Mouse (Mus musculus): ENCODE results near the gene Lrp11. TPM values are rescaled to one million over a fixed set of nuclear protein-coding genes. Genes with fewer than 3 reads are reported as not detected.

The Lrp11 gene
- polyA plus RNA-seq (2015; fragmentation: Nextera tagmentation; extraction: Ambion mirVana), result 41.5 and 44.3 TPM in 2 replicates

DNA sequence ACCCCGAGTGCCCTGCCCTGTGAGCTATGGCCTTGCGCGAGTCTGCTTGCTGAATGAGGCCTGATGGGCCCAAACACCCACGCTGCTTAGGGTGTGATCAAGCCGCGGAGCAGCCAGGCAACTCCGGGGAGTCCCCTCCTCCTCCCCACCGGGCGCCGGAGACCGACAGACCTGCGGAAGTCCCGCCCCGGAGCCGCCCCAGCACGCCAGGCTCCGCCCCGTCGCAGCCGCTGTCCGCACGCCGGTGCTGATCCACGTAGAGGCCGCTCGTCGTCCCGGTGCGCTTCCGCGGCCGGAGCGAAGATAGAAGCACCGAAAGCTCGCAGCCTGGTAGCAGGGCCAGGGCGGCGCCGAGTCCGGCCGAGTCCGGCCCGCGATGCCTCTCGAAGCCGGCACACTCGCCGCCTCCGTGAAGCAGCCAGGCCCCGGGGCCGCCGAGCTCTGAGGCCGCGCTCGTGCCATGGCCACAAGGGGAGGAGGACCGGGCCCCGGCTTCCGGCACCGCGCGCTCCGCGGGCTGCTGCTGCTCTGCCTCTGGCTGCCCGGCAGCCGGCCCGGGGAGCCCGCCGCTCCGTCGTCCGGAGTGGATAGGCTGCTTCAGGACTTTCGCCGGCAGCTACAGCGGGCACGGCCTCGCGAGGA, at the start of gene Lrp11:
TSS of gene Lrp11 (plus strand) at position 209 of the 642 bp plus-strand sequence.
- ATAC-seq (replicated peaks), result peak; percentile 98
- no peaks in the 10 kb centered on the region for H3K36me3 ChIP-seq (replicated peaks)
- no peaks in the 10 kb centered on the region for H3K27me3 ChIP-seq (replicated peaks)
- H3K4me3 ChIP-seq, result peak within 1 kb of the TSS; percentile 87
- H3K27ac ChIP-seq, result peak within 1 kb of the TSS; percentile 92
- H3K4me2 ChIP-seq, result peak within 1 kb of the TSS; percentile 90
- H3K9ac ChIP-seq, result peak within 1 kb of the TSS; percentile 83
- H3K4me1 ChIP-seq, result peaks cover 30% of the 10 kb centered on the region
- WGBS, result under 1% methylated on average over 73 of the region's 76 CpGs
- H3K9me3 ChIP-seq, result no peaks in the 10 kb centered on the region

DNA sequence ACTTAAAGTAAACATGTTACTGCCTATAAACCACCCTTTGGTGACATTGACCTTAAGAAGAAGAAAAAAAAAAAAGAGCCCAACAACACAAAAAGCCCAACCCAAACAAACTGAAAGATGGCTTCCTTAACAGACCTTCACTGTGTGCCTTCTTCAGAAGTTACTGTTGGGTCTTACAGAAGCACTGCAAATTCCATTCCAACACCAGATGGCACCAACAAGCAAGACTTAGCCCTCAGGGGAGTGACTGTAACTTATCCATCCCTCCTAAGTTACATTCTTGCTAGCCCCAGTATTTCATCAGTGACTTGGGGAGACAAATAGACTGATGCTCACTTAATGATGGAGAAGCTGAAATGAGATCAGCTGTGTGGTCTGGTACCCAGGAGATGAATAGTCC, 11.6 kb upstream of the Lrp11 start:
- Histone ChIP-seq H3K4me3 (no peak overlapping the region), H3K4me1 (no peaks in the 10 kb centered on the region), H3K4me2 (no peak overlapping the region), H3K36me3 (replicated peaks) (no peaks in the 10 kb centered on the region), H3K27ac (no peak overlapping the region), H3K9me3 (no peaks in the 10 kb centered on the region), H3K27me3 (replicated peaks) (no peaks in the 10 kb centered on the region), H3K9ac (no peak overlapping the region)
- ATAC-seq (replicated peaks), result no peak

- whole genome bisulfite sequencing, result 97% methylated on average over 2 of the region's 2 CpGs
- Histone ChIP-seq H3K36me3 (replicated peaks) (no peaks in the 10 kb centered on the region), H3K27me3 (replicated peaks) (no peaks in the 10 kb centered on the region), H3K9ac (no peak overlapping the region), H3K9me3 (no peaks in the 10 kb centered on the region), H3K4me2 (no peak overlapping the region), H3K4me3 (no peak overlapping the region), H3K4me1 (no peaks in the 10 kb centered on the region), H3K27ac (no peak overlapping the region)
- no peak for ATAC-seq (replicated peaks)
These were observed 8.2 kb upstream of the Lrp11 start for GRCm38 (mm10) chr10:7581401-7581800.

- Histone ChIP-seq H3K9me3 (no peaks in the 10 kb centered on the region), H3K4me2 (no peak overlapping the region), H3K4me3 (no peak overlapping the region), H3K36me3 (replicated peaks) (no peaks in the 10 kb centered on the region), H3K27ac (no peak overlapping the region), H3K27me3 (replicated peaks) (no peaks in the 10 kb centered on the region), H3K4me1 (no peaks in the 10 kb centered on the region), H3K9ac (no peak overlapping the region)
- ATAC-seq (replicated peaks), result peak; percentile 65
- 48% methylated on average over 11 of the region's 11 CpGs for WGBS
These were observed 7.3 kb upstream of the Lrp11 start for GRCm38 (mm10) chr10:7582157-7582890.

DNA sequence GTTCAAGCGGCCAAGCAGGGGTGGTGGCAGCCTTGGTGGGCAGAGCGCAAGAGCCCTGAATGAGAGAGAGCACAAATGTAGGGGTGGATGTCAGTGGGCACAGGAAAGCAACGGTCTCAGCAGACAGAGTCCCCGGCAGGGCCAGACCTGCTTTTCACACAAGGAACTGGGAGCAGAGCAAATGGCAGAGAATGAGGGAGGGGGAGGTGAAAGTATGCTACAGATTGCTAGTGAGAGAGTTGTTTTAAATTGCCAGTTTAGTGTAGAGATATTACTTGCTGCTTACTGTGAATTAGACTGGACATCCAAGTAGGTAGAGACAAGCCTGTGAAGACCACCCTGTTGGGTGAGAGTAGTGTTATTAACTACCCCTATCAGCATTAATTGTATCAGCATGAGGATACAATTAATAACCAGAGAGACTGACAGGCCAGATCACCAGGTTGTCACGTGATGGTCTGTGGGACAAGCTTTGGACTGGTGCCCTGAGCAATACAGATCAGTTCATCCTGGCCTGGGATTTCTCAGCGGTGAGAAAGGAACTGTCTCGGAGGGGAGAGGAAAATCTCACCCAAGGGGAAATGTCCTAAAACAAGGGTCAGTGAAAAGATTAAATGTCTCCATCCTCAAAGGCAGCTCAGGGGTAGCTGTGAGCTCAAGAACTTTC, 6.6 kb upstream of the Lrp11 start:
- WGBS, result 55% methylated on average over 7 of the region's 7 CpGs
- no peak overlapping the region for H3K4me2 ChIP-seq
- H3K4me1 ChIP-seq, result no peaks in the 10 kb centered on the region
- H3K9me3 ChIP-seq, result no peaks in the 10 kb centered on the region
- H3K36me3 ChIP-seq (replicated peaks), result no peaks in the 10 kb centered on the region
- no peak overlapping the region for H3K4me3 ChIP-seq
- H3K27me3 ChIP-seq (replicated peaks), result no peaks in the 10 kb centered on the region
- H3K9ac ChIP-seq, result no peak overlapping the region
- H3K27ac ChIP-seq, result no peak overlapping the region
- ATAC-seq (replicated peaks), result no peak

DNA sequence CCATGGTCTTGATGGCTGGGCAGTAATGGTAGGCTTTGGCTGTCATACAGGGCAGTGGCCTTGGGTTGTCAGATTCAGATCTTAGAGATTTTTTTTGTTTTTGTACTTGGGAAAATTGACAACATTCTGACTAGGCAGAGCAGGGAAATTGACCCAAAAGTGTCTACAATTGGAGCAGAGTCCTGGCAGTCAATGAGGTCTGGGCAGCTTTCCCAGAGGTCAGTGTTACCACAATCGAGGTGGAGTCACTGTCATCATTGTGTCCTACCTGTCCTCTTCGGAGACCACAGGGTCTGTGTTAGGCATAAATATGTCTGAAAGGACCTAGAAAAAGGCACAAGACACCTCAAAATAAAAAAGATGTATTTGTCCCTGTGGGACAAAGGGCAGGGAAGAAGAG, 2.8 kb upstream of the Lrp11 start:
- Histone ChIP-seq H3K4me1 (peaks cover 20% of the 10 kb centered on the region), H3K9me3 (no peaks in the 10 kb centered on the region), H3K36me3 (replicated peaks) (no peaks in the 10 kb centered on the region), H3K9ac (no peak overlapping the region), H3K27me3 (replicated peaks) (no peaks in the 10 kb centered on the region), H3K27ac (no peak overlapping the region), H3K4me2 (no peak overlapping the region), H3K4me3 (no peak overlapping the region)
- 82% methylated on average over 2 of the region's 2 CpGs for WGBS
- no peak for ATAC-seq (replicated peaks)

- WGBS, result under 1% methylated on average over 42 of the region's 54 CpGs
- H3K4me1 ChIP-seq, result peaks cover 30% of the 10 kb centered on the region
These were observed 662 bp downstream of the Lrp11 start for GRCm38 (mm10) chr10:7590234-7590689.

DNA sequence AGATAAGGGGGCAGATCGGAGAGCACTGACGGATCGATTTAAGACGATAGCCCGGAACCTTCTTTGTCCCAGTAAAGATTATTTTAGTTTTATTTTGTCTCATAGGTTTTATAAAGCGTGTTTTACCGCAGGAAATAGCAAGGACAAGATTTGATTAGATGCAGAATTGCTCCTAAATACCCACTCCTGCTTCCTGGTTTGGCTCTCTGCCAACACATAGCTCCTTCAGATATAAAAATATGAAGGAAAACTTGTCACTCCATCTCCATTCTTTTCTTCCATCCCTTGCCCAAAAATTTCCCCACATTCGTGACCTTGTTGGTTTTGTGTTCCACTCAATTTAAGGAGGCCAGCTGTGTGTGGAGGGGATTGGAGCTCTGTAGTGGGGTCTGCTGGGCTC, 1.2 kb downstream of the Lrp11 start:
- Histone ChIP-seq H3K4me3 (peak overlapping the region; percentile 87), H3K9me3 (no peaks in the 10 kb centered on the region), H3K27me3 (replicated peaks) (no peaks in the 10 kb centered on the region), H3K9ac (peak overlapping the region; percentile 83), H3K36me3 (replicated peaks) (no peaks in the 10 kb centered on the region), H3K4me1 (peaks cover 30% of the 10 kb centered on the region), H3K4me2 (peak overlapping the region; percentile 90), H3K27ac (no peak overlapping the region)
- WGBS, result 4% methylated on average over 8 of the region's 8 CpGs
- ATAC-seq (replicated peaks), result no peak

More at GRCm38 (mm10) chr10:7590234-7590689, 662 bp downstream of the Lrp11 start:
- peak; percentile 77 for ATAC-seq (replicated peaks)
- H3K36me3 ChIP-seq (replicated peaks), result no peaks in the 10 kb centered on the region
- peak overlapping the region; percentile 83 for H3K9ac ChIP-seq
- peak overlapping the region; percentile 92 for H3K27ac ChIP-seq
- no peaks in the 10 kb centered on the region for H3K9me3 ChIP-seq
- H3K4me3 ChIP-seq, result peak overlapping the region; percentile 87
- H3K27me3 ChIP-seq (replicated peaks), result no peaks in the 10 kb centered on the region
- peak overlapping the region; percentile 90 for H3K4me2 ChIP-seq

- Histone ChIP-seq H3K9ac (no peak overlapping the region), H3K9me3 (no peaks in the 10 kb centered on the region), H3K36me3 (replicated peaks) (no peaks in the 10 kb centered on the region), H3K4me3 (no peak overlapping the region), H3K27ac (no peak overlapping the region), H3K4me1 (peaks cover 25% of the 10 kb centered on the region), H3K27me3 (replicated peaks) (no peaks in the 10 kb centered on the region), H3K4me2 (no peak overlapping the region)
- WGBS, result 59% methylated on average over 7 of the region's 7 CpGs
- no peak for ATAC-seq (replicated peaks)
These were observed 5.2 kb downstream of the Lrp11 start for GRCm38 (mm10) chr10:7594797-7595196.

DNA sequence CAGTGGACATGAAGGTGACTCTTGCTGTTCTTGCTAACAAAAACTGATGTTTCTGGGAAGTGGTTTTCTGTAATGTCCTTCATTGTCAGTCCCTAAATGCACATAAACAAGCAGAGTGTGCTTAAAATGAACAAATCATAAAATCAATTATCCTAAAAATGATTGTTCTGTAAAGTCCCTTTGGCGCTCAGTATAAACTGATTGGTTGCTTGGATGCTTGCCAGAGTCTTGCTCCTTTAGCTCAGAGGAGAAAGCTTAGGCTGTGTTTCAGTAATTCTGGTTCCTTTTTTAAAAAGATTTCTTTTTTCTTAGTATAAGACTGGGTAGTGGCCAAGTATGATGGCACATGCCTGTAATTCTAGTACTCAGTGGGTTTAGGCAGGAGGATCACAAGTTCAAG, 6.7 kb downstream of the Lrp11 start:
- no peaks in the 10 kb centered on the region for H3K36me3 ChIP-seq (replicated peaks)
- no peaks in the 10 kb centered on the region for H3K9me3 ChIP-seq
- no peak overlapping the region for H3K9ac ChIP-seq
- no peak for ATAC-seq (replicated peaks)
- WGBS, result 74% methylated on average over 1 of the region's 1 CpGs
- H3K4me1 ChIP-seq, result peaks cover 15% of the 10 kb centered on the region
- no peak overlapping the region for H3K27ac ChIP-seq
- no peak overlapping the region for H3K4me2 ChIP-seq
- no peaks in the 10 kb centered on the region for H3K27me3 ChIP-seq (replicated peaks)
- no peak overlapping the region for H3K4me3 ChIP-seq

DNA sequence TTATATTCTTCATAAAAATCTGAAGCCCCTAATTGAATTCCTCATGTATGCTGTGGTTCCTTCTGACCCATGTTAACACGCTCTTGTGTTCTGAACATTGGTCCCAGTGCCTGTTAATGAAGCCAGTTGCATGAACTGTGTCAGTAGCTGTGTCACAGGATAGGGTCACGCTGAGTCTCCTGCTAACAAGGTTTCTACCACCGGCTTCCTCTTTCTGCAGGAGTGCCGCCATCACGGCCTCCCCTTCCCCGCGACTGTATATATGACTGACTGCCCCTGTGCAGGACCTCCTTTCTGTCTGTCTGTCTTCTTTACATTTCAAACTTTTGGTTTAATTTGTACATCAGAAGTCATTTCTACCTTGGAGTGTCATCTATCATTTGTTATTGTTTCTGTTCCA, 8.6 kb downstream of the Lrp11 start:
- Histone ChIP-seq H3K36me3 (replicated peaks) (no peaks in the 10 kb centered on the region), H3K4me1 (no peaks in the 10 kb centered on the region), H3K27ac (no peak overlapping the region), H3K9me3 (no peaks in the 10 kb centered on the region), H3K4me3 (no peak overlapping the region), H3K9ac (no peak overlapping the region), H3K27me3 (replicated peaks) (no peaks in the 10 kb centered on the region), H3K4me2 (no peak overlapping the region)
- ATAC-seq (replicated peaks), result no peak
- 90% methylated on average over 7 of the region's 7 CpGs for WGBS

DNA sequence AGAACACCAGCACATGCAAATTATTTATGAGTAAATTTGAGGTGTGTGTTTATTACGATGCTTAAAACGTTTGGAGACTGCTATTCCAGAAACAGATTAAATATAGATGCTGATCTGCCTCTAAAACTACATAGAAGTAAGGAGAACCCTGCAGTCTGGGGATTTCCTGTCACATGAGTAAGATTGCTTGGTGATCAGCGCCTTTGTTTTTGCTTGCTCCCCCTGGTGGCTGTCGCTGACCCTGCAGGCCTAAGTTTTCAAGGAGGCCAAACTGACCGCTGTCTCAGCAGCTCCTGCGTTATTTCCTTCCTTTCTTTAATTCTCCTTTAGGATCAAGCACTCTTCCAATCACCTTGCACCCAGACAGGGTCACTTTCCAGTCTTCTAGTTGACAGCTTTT, 11.0 kb downstream of the Lrp11 start:
- Histone ChIP-seq H3K9me3 (no peaks in the 10 kb centered on the region), H3K27me3 (replicated peaks) (no peaks in the 10 kb centered on the region)

More for the DNA sequence above, 11.0 kb downstream of the Lrp11 start:
- Histone ChIP-seq H3K4me1 (no peaks in the 10 kb centered on the region), H3K4me3 (no peak overlapping the region), H3K27ac (no peak overlapping the region), H3K4me2 (no peak overlapping the region), H3K36me3 (replicated peaks) (no peaks in the 10 kb centered on the region), H3K9ac (no peak overlapping the region)
- 14% methylated on average over 6 of the region's 6 CpGs for WGBS
- peak; percentile 34 for ATAC-seq (replicated peaks)
